Mouse (Mus musculus): ENCODE results near the gene Thsd4. TPM values are rescaled to one million over a fixed set of nuclear protein-coding genes. Genes with fewer than 3 reads are reported as not detected.

Thsd4 gene
- total RNA-seq, 2 experiments from 2014 or later: 21.7 to 24.1 TPM

DNA sequence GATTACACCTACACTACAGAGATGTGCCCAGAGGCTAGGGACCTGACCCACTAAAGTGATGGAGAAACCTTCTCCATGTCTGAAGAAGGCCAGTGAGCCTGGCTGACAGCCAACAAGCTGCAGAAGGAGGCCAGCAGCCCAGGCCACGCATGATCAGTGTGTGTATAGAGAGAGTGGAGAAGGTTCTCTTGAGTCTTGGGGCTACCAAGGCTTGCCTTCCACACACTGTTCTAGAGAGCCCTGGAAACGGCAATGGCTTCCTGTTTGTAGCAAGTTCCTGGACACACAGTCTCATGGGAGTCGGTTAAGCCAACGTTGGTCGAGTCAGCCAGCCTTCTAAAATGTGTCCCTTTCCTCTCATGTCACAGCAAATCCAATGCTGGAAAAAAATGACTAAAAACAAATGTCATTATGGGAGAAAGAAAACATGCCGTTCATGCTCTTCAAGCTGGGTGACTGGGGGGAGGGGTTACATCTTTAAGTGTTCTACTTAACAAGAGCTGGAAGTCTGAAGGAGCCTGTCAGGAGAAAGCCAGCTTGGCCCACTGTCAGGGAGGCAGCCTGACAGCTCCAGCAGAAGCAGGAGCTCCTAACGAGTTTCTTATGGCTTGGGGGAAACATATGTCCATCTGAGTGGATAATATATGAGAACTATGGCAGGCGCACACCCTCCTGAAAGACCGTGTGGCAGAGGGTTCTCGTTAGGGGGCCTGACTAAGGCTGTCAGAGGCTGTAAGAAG, 257.1 kb downstream of the Thsd4 start:
- DNase-seq: peak; percentile 45

DNA sequence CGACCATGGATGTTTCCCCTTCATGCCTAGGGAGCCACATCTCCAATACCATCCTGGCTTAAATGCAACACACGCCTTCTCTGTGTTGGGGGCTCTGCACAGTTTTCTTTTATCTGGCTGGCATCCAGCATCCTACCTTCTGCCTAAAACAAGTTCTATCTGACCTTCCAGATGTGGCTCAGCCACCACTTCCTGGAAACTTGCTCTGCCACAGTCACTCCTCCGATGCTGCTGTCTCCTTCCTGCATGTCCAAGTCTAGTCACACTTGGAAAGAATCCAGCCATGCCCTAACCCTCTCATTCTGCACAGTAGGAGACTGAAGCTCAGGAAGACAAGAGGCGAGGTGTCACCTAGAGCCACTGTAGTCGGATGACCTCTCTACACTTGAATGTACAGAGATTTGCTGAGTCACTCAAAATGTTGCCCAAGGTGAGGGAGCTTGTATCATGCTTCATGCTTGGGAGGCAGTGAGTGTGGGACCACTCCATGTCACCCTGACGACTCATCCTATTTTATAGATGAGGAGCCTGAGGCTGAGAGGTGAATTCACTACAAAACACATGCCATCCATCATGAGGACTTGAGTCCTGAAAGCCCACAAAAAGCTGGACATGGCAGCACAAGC, 259.2 kb downstream of the Thsd4 start:
- DNase-seq: no peak

DNA sequence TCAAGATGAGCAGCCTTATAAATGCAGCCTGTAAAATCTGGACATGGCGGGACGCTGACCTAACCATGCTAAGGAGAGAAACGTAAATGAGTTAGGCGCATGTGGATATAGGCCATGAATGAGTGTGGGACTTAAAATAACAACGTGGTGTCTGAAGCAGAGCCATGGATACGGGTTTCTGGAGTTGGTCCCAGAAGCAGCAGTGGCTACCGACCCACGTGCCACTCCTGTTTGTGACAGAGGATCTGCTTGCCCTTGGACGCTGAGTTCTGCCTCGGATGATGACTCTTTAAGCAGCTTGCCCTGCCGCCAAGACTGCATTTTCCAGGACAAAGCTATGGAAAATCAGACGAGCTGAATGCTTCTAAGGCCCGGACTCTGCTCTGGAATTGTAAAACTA, 262.2 kb downstream of the Thsd4 start:
- no peak for DNase-seq

DNA sequence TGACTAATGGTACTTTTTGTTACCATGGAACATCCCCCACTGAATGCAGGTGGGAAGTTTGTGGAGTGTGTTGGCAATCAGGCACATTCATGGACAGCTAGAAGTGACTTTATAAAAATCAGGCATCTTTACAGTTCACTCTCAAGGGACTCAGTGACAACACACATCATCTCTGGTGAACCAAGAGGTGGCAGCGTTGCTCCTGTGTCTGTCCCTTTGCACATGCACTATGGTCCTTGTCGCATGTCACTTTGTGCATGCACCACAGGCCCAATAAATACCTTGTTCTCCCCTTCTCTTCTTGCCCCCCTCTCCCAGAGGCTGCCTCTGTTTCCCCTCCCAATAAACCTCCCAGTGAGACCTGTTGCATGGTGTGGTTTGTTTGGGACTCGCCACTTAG, 270.1 kb downstream of the Thsd4 start:
- DNase-seq: peak; percentile 55

DNA sequence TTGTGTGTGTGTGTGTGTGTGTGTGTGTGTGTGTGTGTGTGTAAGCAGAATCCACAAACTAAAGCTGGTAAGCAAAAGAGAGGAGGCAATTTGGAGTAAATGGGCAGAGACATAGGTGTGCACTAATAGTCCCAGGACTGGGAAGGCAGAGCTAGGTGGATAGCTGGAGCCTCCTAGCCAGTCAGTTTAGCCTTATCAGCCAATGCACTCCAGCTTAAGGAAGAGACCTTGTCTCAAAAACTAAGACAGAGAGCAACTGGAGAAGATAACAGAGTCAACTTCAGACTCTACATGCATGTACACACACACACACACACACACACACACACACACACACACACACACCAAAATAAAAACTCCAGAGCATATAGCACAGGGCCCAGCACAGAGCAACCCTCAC, 271.4 kb downstream of the Thsd4 start:
- DNase-seq: no peak

DNA sequence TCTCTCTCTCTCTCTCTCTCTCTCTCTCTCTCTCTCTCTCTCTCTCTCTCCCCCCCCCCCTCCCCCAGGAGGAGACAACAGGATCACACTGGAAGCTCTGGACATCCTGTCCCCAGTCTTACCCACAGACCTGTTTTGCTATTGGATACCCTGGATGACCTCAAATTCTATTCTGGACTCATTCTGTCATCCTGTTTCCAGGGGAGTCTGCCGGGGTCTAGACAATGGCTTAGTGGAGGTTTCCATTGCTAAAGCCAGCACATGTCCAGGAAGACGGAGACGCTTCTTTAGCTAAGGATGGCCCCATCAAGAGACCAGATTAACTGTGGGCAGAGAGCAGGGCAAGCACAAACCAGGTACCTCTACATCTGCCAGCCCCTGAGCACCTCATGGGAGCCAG, 273.8 kb downstream of the Thsd4 start:
- DNase-seq: no peak

DNA sequence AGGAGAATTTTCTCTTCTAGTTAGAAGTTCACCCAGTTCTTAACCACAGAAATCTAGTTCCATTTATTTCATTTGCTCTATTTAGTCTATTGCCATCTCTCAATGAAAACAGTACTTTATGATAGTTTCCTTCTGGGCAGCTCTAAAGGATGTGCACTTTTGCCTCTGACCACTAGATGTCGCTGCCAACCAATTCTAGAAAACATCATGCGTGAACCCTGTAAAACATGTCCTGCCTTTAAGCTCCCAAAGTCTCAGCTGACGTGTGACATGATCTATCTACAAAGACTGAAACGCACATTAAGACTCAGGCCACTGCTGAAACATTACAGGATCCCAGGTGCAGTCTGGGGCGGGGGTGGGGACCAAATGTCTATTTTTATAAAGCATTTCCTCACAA, 276.9 kb downstream of the Thsd4 start:
- DNase-seq: peak; percentile 78

DNA sequence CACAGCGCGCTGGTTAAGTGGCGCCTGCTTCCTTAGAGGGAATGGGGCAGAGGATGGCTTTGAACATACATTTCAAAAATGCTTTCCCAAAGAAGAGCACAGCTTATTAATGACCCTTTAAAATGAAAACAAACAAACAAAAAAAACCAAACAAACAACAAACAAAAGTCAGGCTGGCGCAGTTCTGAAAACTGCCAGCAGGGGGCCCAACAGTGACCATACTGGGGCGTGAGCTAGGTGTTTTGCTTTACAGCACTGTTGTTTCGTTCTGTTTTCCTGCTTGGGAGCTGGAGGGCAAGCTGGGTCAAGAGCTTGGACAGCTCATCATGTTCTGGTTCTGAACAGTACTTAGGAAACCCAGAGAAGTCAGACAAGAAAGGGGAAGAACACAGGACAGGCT, 278.3 kb downstream of the Thsd4 start:
- DNase-seq: peak; percentile 43

DNA sequence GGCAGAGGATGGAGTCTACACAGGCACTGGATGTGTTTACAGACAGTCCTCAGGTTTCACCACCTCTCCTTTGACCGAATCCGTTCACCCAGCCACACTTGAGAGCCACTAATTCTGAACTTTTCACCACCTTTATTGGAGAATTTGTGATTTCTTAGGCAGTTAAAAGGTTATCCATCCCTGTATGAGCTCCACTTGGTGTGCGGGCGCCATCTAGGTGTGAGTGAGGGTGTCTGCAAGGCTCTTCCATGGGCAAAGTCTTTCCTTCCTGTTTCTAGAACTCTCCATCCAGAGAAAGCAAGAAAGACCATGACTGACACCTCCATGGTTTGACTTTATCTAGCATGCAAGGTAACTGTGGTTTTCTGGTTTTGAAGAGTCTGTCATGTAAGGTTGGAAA, 284.2 kb downstream of the Thsd4 start:
- peak; percentile 54 for DNase-seq

DNA sequence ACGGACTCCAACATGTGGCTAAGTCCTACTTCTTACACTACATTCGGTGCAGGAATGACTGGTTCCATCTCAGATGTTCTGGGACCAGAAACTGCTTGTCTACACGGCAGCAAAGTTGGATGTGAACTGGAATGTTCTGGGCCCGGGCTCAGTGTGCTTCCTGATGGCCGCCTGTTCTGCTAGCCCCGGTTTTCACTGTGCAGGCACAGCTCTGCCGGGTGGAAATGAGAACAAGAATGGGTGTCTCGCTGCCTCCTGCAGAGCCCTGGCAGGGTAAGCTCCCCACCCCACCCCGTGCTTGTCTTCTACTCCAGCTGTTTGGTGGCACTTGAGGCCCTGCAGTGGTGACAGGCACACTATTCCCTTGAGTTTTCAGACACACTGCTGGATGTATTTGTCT, 285.7 kb downstream of the Thsd4 start:
- no peak for DNase-seq

DNA sequence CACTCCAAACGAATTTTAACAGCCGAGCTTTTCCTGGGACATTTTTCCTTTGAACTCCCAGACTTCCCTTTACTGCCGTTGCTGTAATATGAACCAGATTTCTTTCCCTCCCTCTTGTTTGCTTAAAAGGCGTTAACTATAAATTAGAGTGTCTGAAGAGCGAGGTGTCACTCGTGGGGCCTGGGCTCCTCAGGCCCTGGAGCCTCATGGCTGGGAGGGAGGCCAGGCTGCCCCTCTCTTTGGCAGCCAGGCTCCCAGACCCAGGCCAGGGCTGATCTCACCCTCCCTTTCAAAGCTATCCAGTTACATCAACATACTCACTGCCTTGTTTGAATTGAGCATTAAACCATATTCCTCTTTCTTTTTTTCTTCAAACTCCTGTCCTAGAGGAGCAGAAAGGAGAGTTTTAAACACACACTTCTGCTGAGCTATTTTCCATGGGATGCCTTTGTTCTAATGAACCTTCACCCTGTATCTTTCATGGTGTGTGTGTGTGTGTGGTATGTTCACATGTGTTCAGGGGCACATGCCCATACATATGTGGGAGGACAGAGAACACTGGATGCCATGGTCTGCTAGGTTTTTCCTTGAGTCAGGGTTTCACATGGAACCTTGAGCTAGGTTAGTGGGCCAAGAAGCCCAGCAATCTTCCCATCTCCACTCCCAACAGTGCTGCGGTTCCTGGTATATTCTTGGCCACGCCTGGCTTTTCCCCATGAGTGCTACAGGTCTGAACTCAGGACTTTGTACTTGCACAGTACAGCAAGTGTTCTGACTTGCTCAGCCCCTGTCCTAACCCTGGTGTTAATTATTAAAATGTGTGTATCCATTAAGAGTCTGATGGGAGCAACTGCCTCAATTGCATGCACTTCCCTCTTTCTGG, 287.4 kb downstream of the Thsd4 start:
- DNase-seq: peak; percentile 27

DNA sequence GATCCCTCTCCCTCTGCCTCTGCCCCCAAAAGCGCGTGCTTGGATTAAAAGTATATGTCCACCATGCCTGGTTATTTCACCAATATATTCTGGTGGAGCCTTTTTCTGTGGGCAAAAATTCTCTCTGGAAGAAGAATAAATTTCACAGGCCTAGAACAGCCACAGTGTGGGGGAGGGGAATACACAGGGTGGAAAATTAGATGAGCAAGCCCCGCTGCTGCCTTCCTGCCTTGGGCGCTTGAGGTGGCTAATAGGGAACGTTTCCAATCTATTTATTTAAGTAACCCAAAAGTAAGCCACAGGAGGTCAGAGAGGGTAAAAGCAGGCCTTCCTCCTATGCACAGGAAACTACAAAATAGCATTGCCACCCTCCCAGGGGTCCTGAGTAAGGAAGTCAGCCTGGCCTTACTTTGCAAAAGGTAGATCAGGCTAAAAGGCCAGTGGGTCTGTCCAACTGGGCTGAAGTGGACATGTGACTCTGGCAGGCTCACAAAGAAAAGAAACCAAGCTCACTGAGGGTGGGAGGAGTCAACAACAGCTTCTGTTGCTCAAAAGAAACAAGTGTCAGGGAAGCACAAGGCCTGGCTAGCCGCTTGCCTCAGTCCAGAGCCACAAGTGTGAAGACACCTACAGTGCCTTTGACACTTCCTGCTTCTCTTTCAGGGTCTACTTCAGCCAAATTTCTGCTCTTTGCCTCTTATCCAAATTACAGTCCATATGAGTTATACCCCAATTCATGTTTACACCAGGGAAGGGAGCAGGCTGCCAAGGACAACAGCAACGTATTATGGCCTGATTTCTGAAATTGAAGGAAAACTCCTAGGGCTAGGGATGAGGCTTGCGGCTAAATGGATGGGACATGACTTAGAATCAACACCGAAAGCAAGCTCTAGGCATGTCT, 289.6 kb downstream of the Thsd4 start:
- DNase-seq: no peak

DNA sequence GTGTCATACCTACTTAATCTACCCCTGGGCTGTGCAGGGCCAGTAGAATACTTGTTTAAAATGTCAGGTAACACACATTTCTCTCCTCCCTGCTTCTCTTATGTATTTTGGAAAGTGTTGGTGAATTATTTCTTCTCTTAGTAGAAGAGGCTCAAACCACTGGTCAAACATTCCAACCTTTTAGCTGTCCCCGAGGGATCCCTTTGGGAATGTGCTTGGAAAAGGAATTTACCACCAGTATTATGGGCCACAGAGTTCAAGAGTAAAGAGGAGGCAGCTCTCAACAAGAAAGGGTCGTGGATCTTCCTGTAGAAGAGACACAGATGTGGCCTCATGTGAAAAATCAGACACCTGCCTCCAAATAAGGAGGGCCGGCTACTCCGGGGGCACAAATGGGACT, 292.4 kb downstream of the Thsd4 start:
- DNase-seq: no peak

DNA sequence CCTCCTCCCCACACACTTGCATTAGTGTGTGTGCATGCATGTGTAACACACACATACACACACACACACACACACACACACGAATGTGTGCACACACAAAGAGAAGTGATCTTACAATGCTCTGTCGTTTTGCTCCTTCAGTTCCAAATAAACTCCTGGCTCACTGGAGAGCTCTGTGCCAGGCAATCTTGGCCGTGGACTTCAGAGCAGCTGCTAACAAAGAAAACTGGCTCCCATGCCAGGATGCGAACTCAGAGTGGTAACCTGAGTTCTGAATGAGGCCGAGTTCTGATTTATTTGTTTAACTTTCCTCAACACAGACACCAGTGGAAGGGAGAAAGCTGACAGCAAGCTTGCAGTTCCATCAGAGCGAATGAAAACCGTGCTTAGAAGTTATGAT, 294.1 kb downstream of the Thsd4 start:
- no peak for DNase-seq

DNA sequence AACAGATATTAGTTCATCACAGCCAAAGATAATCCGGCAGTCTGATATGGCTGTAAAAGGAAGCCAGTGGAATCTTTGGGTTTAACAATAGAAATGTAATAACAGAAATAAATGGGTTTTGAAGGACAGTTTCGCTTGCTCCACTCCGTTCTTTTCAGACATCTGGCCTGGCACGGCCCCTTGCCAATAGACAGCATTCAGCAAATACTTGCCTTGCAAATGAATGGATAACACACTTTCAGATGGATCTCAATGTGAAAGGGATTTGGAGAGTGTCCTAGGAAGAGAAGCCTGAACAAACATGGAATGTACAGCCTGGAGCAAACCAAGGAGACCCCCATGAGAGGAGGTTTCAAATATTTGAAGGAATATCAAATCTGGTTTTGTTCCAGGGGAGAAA, 295.2 kb downstream of the Thsd4 start:
- no peak for DNase-seq

DNA sequence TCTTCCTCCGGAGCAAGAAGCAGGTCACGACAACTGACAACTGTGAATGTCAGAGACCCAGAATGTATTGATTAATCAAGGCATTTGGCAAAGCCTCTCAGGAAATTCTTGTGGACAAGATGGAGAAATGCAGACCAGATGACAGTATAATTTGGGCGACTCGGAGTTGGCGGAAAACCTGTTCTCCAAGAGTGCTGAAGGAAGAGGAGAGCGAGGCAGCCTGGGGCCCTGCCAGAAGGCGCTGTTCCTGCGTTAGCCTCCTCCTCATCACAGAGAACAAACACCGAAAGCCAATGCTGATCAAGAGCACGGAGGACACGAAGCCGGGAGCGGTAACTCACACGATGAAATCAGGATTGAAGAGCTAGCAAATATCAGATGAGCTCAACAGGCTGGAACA, 295.7 kb downstream of the Thsd4 start:
- DNase-seq: no peak

DNA sequence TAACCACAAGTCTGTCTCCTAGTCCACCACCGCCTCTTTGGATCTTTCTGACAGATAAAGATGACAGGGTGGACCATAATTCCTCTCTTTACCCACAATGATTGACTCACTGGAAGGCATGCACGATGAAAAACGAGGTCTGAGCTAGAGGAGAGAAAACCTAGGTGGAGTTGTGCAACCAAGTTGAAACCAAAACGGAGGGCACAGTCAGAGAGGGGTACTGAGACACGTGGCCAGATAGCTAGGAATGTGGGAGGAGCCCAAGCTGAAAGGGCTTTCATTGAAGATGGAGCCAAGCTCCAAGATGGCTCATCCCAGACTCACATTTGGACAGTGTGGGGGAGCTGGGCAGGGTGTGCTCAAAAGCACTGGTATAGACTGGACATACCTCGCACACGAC, 296.4 kb downstream of the Thsd4 start:
- DNase-seq: no peak

DNA sequence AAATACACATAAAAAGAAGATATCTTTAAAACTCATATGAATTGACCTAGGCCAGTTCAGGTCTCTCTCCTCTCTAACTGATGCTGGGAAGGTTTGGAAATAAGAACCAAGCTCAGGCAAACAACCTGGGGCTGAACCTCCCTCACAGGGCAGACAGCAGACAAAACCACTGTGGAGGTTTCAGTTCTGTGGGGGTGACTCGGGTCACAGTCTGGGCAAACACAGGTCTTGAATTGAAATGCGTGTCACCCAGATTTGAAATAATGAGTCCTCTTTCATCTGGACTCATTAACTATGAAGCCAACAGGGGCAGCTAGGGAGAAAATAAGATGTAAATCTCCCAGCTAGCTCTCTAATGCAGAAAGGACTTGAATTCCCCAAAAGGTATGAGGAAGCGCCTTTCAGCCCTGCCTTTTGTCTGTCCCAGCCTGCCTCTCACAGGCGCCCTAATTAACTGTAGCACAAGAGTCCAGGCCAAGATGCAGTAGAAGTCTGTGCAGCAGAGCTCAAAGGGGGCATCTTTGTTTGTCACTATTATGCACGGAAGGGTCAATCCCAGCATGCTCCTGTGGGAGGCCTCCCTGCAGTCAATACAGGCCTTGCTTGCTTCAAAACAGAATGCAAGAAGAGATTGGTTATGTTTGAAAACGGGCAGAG, 297.7 kb downstream of the Thsd4 start:
- DNase-seq: no peak

DNA sequence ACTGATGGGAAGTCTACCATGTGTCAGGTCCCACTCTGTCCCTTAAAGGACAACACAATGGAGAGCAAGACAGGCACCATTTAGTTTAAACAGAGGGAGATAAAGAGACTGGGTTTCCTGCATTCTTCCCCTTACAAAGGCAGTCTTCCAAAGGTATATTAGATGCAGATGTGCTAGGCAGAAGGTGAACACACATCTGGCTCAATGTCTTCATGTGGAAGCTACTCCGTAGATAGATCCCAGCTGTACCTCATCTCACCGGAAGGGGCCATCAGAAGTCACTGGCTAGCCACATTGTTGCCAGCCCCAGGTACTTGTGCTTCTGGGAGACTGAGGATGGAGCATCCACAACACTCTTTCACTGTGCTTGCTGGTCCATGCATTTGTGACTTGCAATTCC, 301.4 kb downstream of the Thsd4 start:
- DNase-seq: no peak

DNA sequence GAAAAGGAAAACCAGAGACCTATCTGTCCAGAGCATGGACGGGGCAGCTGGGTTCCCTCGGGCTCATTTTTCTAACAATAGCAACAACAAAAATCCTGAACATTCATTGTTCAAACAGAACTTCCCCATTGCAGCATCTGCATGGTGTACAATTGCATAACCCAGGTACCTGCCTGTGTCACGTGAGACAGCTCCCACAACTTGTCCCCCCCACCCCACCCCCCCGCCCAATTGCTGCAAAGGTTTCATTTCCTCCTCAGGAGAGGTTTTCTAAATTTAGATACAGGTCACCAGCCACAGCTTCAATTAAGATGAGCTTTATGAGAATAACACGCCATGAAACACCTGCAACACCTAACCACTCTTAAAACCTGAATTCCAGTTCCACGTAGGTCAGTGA, 303.4 kb downstream of the Thsd4 start:
- DNase-seq: no peak

DNA sequence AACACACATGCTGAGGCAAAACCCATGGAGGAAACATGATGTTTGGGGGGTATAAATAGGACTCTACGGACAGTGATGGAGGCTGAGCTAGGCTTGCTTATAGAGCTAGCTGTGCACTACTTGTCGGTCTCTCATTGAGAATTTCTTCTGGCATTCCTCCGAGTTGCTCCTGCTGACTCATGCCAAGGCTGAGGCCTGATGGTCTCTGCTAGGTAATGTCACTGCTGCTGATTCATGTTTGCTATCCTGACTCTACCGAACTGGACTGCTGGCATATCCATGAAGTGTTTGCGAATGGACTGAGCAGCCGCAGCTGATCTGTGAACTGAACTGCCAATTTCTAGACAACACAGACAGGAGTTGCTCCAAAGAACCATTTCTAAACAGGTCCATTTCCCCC, 305.8 kb downstream of the Thsd4 start:
- no peak for DNase-seq

DNA sequence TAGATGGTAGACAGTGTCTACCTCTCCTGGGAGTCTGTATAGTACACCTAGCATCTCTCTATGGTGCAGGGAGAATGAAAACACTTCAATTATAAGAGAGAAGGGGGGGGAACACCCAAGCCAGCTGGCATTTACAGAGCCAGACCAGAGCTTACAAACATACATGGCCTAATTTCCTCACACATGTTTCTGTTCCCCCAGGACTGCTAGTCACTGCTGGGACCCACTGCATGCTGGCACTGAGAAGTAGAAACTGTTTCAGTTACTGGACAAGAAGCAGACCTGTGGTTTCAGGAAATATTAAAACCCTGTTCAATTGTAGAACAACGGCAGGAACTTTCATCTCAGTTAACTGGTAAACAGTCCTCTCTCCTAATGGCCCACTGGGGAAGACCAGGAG, 308.7 kb downstream of the Thsd4 start:
- DNase-seq: no peak
